Mouse (Mus musculus) bone marrow macrophage, adult 2 months (primary cell): ENCODE data around the gene Fcgr2b.

Experiments used
- CTCF ChIP-seq: IDR thresholded peaks from 2 replicates; pipeline ENCODE4 v1.5.1; 2012; ENCODE audit warnings: low read depth, mild to moderate bottlenecking, low read length, moderate library complexity
- POLR2A ChIP-seq: IDR thresholded peaks from 2 replicates; pipeline ENCODE4 v1.6.1; 2012; ENCODE audit warnings: mild to moderate bottlenecking, low read depth, low read length, borderline replicate concordance

GRCm38 (mm10) chr1:170992550-170992949 is 16.2 kb upstream of the Fcgr2b start:
- no peak for TF ChIP-seq CTCF
- no peak for TF ChIP-seq POLR2A
